Mouse (Mus musculus) right cerebral cortex, postnatal 14 days (tissue): ENCODE data around the gene Hectd4.
"Not testable (repeated sequence)": the region's sequence is repeated elsewhere in the genome, so short reads cannot be mapped to it uniquely, and the experiment has no call there.

Source experiments
- DNase-seq: peaks from one replicate; pipeline ENCODE4 v3.0.0; 2022

The Hectd4 gene

DNA sequence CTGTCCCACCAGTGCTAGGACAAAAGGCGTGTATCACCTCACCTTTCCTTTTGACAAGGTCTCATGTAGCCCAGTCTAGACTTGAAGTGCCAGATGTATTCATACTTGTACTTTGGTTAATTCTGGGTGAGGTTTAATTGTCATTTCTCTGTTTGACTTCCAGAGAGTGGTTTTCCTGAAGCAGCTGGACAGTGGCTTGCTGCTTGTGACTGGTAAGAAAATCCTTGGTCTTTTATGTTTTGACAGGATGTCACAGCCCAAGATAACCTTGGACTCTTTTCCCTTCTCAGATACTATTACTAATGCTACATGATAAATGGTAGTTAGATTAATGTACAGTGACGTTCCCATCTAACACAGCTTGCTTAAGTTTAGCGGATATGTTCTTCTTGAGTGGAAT is 13.0 kb upstream of the Hectd4 start:
- no peak for DNase-seq

DNA sequence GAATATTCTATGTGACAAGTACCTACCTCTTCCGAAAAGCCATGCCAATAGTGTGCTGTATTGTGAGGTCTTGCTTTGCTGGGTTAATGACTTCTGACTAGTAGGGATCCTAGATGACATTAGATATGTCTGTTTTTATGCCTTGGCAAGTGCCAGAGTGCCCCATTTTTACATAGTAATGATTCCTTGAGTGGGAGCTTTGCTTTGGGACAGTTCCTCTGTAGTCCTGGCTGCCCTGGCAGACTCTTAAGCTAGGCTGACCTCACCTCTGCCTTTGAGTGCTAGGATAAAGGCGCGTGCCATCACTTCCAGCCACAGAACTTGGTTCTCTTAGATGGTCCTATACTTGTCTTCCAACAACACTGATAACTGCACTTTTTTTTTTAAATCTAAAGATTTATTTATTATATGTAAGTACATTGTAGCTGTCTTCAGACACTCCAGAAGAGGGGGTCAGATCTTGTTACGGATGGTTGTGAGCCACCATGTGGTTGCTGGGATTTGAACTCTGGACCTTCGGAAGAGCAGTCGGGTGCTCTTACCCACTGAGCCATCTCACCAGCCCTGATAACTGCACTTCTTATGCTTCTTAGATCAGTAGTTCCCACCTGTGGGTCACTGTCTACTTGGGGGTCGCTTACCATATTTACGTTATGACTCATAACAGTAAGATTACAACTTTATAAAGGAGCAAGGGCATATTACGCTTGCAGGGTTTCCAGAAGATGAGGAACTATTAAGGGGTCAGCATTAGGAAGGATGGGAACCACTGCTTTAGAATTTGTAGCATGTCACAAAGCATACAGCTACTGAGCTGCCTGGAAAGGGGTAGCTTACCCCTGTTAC is 10.0 kb upstream of the Hectd4 start:
- DNase-seq = no peak

DNA sequence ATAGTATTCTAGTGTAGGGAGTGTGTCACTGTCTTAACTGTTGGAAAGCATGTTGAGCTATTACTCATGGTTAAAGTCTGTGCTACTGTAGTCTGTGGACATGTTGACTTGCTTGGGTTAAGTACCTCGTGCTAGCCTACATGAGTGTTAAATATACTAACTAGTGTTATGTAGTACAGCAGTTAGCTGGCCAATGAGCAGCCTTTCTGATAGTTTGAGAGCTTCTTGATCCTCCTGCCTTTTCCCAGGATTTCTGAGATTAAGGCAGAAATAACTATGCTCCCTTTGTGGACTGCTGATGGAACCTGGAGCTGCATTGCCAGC is 9.5 kb upstream of the Hectd4 start:
- no peak for DNase-seq

DNA sequence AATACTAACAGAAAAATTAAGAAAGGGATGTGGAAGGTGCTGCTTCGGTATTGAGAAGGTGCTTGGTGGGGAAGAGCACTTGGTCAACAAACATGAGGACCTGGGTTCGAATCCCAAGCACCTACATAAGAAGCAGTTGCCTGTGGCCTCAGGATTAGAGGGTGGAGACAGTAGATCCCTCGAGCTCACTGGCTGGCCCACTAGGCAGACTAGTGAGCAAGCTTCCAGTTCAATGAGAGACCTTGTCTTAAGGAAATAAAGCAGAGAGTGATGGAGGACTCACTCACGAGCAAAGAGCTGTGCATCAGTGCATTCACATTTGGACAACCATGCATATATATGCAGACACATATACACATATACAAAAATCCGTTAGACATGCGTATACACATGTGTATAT is 7.9 kb upstream of the Hectd4 start:
- DNase-seq = no peak

- DNase-seq = no peak
These were observed 5.3 kb upstream of the Hectd4 start for GRCm38 (mm10) chr5:121214707-121215106.

GRCm38 (mm10) chr5:121215380-121216125 is 4.5 kb upstream of the Hectd4 start:
- peak; percentile 75 for DNase-seq

DNA sequence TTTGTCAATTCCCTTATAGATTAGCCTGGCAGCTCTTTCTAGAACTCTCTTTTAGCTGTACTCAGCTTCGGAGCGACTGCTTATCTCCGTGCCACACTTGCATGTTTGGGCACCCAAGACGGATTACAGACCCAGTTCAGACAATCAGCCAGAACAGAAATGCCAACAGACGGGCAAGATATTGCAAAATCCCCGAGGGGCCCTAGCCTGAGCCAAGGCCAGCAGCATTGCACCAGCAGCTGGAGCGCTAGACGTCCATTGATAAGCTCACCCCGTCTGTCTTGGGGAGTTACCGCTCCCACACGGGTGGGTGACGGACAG is 3.9 kb upstream of the Hectd4 start:
- DNase-seq = no peak

GRCm38 (mm10) chr5:121216584-121217312 is 3.3 kb upstream of the Hectd4 start:
- DNase-seq = not testable (repeated sequence)

- no peak for DNase-seq
These were observed 2.7 kb upstream of the Hectd4 start for GRCm38 (mm10) chr5:121217313-121217634.

GRCm38 (mm10) chr5:121219190-121219589 is 829 bp upstream of the Hectd4 start:
- no peak for DNase-seq

- peak; percentile 47 for DNase-seq
These were observed 798 bp downstream of the Hectd4 start for GRCm38 (mm10) chr5:121220732-121221301.

DNA sequence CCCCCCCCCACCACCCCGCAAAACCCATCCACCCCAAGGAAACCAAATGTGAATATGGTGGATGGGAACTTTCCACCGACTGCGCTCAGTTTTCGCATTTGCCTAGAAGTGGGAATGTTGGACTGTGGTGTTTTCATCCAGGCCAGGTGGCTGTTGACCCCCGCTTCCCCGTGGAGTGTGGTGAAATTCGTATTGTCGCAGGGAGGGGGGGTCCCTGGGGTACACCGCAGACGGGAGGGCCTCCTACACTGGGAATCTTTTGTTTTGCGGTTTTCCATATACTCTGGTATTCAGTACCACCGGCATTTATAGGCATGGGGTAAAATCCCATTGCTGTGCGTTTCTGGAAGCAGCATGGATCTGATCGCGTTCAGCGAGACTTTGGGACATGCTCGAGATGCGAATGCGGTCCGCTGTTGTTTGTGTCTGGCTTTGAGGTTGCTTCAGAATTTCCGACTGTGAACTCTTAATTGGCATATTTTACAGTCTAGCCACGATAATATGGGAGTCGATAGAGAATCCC is 1.4 kb downstream of the Hectd4 start:
- DNase-seq = no peak

- not testable (repeated sequence) for DNase-seq
These were observed 4.0 kb downstream of the Hectd4 start for GRCm38 (mm10) chr5:121224020-121224419.

- DNase-seq = no peak
These were observed 4.8 kb downstream of the Hectd4 start for GRCm38 (mm10) chr5:121224856-121225255.

- no peak for DNase-seq
These were observed 5.8 kb downstream of the Hectd4 start for GRCm38 (mm10) chr5:121225854-121226253.

DNA sequence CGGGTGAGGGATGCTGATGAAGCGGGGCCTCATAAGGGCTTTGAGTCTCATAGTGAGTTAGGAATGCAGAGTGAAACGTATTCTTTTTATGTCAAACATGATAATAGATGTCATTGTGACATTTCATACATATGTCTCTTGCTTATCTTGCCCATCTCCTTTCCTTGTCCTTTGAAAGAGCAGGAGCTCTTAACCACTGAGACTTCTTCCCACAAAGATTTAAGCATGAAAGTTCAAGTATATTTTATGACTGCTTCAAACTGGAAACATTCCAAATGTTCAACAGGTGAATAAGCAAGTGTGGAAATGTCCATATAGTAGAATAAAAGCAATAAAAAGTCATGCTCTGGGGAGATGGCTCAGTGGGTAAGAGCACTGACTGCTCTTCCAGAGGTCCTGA is 6.4 kb downstream of the Hectd4 start:
- DNase-seq = no peak

- no peak for DNase-seq
These were observed 6.8 kb downstream of the Hectd4 start for GRCm38 (mm10) chr5:121226845-121227244.

GRCm38 (mm10) chr5:121227330-121227729 is 7.3 kb downstream of the Hectd4 start:
- not testable (repeated sequence) for DNase-seq

DNA sequence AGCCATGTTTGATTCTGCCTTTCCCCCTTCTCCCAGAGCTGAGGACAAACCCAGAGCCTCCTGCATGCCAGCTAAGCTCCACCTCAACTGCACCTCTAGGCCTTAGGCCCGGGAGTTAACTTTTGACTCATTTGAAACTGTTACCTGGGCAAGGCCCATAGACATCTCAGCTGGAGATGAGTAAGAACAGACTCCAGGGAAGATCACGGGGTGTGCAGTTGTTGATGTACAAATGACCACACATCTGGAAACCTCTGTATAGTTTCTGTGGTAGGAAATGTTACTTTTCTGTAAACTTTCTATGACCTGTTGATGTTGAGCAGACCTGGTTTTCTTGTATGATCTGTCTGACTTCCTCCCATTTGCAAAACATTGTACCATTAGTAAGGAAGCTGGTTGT is 9.2 kb downstream of the Hectd4 start:
- DNase-seq = no peak

DNA sequence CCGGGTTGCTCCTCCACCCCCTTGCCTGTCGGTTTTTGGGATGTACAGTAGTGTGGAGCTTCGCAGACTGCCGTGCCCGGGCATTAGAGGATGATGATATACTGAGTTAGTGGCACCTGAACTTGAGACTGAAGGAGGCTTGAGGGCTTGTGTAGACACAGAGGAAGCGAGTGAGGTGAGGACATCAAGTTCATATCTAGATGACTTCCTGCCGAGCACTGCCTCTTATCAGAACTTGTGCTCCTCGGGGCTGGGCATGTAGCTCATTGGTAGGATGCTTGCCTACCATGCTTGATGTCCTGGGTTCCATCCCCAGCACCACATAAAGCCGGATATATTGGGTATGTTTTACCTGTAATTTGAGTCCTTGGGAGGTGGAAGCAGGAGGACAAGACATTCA is 10.8 kb downstream of the Hectd4 start:
- no peak for DNase-seq

DNA sequence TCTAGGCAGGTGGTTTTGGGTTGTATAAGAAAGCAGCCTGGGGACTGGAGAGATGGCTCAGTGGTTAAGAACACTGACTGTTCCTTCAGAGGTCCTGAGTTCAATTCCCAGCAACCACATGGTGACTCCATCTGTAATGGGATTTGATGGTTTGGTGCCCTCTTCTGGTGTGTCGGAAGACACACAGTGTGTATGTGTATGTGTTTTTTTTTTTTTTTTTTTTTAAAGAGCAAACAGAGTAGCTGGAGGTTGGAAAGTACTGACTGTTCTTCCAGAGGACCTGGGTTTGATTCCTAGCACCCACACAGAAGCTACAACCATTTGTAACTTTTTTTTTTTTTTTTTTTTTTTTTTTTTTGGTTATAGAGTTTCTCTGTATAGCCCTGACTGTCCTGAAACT is 12.8 kb downstream of the Hectd4 start:
- no peak for DNase-seq

DNA sequence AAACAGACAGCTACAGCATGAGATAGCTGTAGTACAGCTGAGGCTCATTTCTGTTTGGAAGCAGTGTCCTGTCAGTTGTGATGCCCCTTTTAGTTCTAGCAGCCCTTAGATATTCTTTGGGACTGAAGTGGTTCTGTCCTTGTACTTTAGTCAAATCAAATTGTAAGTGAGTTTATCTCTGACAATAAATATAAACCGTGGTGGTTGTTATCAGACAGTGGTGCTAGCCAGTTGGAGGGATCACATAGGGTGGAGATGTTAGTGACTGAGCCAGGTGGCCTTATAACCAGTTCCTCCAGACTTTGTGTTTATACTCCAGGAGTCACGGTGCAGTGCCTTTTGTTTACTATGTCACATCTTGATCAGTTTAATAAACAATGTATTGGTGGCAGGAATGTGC is 13.7 kb downstream of the Hectd4 start:
- no peak for DNase-seq

- DNase-seq = no peak
These were observed 16.2 kb downstream of the Hectd4 start for GRCm38 (mm10) chr5:121236171-121236570.
